Comparison of ENCODE assay signal across 16 mouse cellular contexts in genomic region chr16:90266581-90266980, GRCm38 (mm10). TPM values are rescaled to one million over a fixed set of nuclear protein-coding genes. Genes with fewer than 3 reads are reported as not detected.
A peak's percentile ranks its signal among the peaks of the same experiment; 100 is the strongest.
DNase-seq lines count a peak whose midpoint lies in the region; ATAC-seq and TF ChIP-seq lines count a peak whose summit lies in the region.
"Had no signal": no experiment of that assay in that cellular context is flagged by ENCODE, and none has a peak within 500 bp of the region (broad histone marks: within the 10 kb centered on the region; RNA-seq: fewer than 3 reads in every experiment).

No protein-coding gene starts in this region.

- H3K4me1 ChIP-seq in heart, postnatal 0 days (ENCODE audit: control insufficient read depth, insufficient read depth): peaks cover 29% of the 10 kb centered on the region
- 0 out of 2 replicates have a peak, but pooled peaks cover 3% of the 10 kb centered on the region for H3K4me1 ChIP-seq in limb, embryonic 14.5 days (ENCODE audit: control insufficient read depth, insufficient read depth, low read length)
- H3K4me1 ChIP-seq in limb, embryonic 10.5 days: 0 out of 2 replicates have a peak, but pooled peaks cover 4% of the 10 kb centered on the region
- peaks cover 8 to 18% of the 10 kb centered on the region in 2 experiments for H3K4me1 ChIP-seq in MEL (ENCODE audit: control insufficient read depth in 1 of 2, insufficient read depth in 2 of 2, low read length in 2 of 2)
- H3K4me1 ChIP-seq: hindbrain, embryonic 15.5 days; midbrain, embryonic 15.5 days had no signal

- no peaks in the 10 kb centered on the region for H3K9me3 ChIP-seq in heart, postnatal 0 days (replicated peaks; ENCODE audit: control insufficient read depth, low read length)
- H3K9me3 ChIP-seq in limb, embryonic 14.5 days (ENCODE audit: control insufficient read depth, low read length): no peaks in the 10 kb centered on the region
- no peaks in the 10 kb centered on the region for H3K9me3 ChIP-seq in limb, embryonic 10.5 days (replicated peaks)
- no peaks in the 10 kb centered on the region for H3K9me3 ChIP-seq in MEL (replicated peaks; ENCODE audit: insufficient read depth, low read length)
- H3K9me3 ChIP-seq: forebrain, embryonic 10.5 days; hindbrain, embryonic 15.5 days; midbrain, embryonic 15.5 days; neural tube, embryonic 12.5 days had no signal

- no peak for TF ChIP-seq EP300 in heart, postnatal 0 days (IDR thresholded peaks at IDR 0.05; ENCODE audit: low read depth)
- TF ChIP-seq EP300 in MEL (IDR thresholded peaks at IDR 0.05; ENCODE audit: low read depth in 1 of 2, low read length in 2 of 2): no peak

- TF ChIP-seq POLR2A in limb, embryonic 14.5 days (IDR thresholded peaks at IDR 0.05; ENCODE audit: borderline replicate concordance, extremely low read depth, insufficient read depth, insufficient read length): no peak
- no peak for TF ChIP-seq POLR2A in MEL (IDR thresholded peaks at IDR 0.05; ENCODE audit: control insufficient read depth in 1 of 2, insufficient read depth in 1 of 2, low read depth in 1 of 2, low read length in 2 of 2, poor library complexity in 1 of 2)

- H3K27ac ChIP-seq in heart, postnatal 0 days (ENCODE audit: low read depth): no peak overlapping the region
- H3K27ac ChIP-seq in limb, embryonic 14.5 days (replicated peaks; ENCODE audit: low read depth, low read length): no peak overlapping the region
- no peak overlapping the region for H3K27ac ChIP-seq in limb, embryonic 10.5 days
- no peak overlapping the region for H3K27ac ChIP-seq in MEL (ENCODE audit: control insufficient read depth, low read depth, low read length)
- H3K27ac ChIP-seq: forebrain, embryonic 10.5 days; hindbrain, embryonic 15.5 days; midbrain, embryonic 15.5 days; neural tube, embryonic 12.5 days had no signal

- peaks cover 49% of the 10 kb centered on the region for H3K79me2 ChIP-seq in MEL (ENCODE audit: control insufficient read depth, insufficient read depth, low read length, poor library complexity)

- no peak for ATAC-seq in heart, postnatal 0 days (ENCODE audit: insufficient read depth, low read depth)
- ATAC-seq in limb, embryonic 14.5 days (ENCODE audit: low FRiP score, low read depth): no peak
- ATAC-seq in common myeloid progenitor, adult 5-6 weeks (replicated peaks; ENCODE audit: low read depth, poor library complexity, severe bottlenecking): peak; percentile 48; the same call in 1 of the 2 replicates
- ATAC-seq: liver, postnatal 0 days; midbrain, embryonic 15.5 days had no signal

- DNase-seq in heart, postnatal 0 days (ENCODE audit: low spot score): peak; percentile 51
- DNase-seq in heart, adult 9 months (ENCODE audit: low spot score in 2 of 2): no peak
- peak; percentile 33 for DNase-seq in limb, embryonic 14.5 days (ENCODE audit: low spot score)
- no peak for DNase-seq in limb, embryonic 10.5 days (ENCODE audit: low spot score)
- peak; percentile 85 for DNase-seq in MEL (ENCODE audit: low read depth, low spot score)
- DNase-seq in spleen, adult 12 weeks (ENCODE audit: low spot score): no peak
- DNase-seq in spleen, postnatal 36 days (ENCODE audit: low spot score in 2 of 2): no peak
- DNase-seq: cerebellum, adult 9-11 months; gastrocnemius, postnatal 10 days; liver, postnatal 0 days; thymus, postnatal 14 days had no signal

- no peaks in the 10 kb centered on the region for H3K27me3 ChIP-seq in heart, postnatal 0 days (ENCODE audit: control insufficient read depth, insufficient read depth, low read length)
- H3K27me3 ChIP-seq in limb, embryonic 14.5 days (ENCODE audit: control insufficient read depth, insufficient read depth, low read length): no peaks in the 10 kb centered on the region
- no peaks in the 10 kb centered on the region for H3K27me3 ChIP-seq in limb, embryonic 10.5 days (ENCODE audit: low read depth, poor library complexity, severe bottlenecking)
- no peaks in the 10 kb centered on the region for H3K27me3 ChIP-seq in MEL (ENCODE audit: control insufficient read depth in 1 of 2, insufficient read depth in 2 of 2, low read length in 2 of 2)
- H3K27me3 ChIP-seq: hindbrain, embryonic 15.5 days; midbrain, embryonic 15.5 days; neural tube, embryonic 12.5 days had no signal

- H3K9ac ChIP-seq in heart, postnatal 0 days (replicated peaks; ENCODE audit: low read depth, low read length): no peak overlapping the region
- no peak overlapping the region for H3K9ac ChIP-seq in limb, embryonic 14.5 days (ENCODE audit: low read depth, low read length, severe bottlenecking)
- H3K9ac ChIP-seq in MEL (ENCODE audit: control insufficient read depth, low read depth, low read length, poor library complexity, severe bottlenecking): no peak overlapping the region
- H3K9ac ChIP-seq: hindbrain, embryonic 15.5 days; liver, postnatal 0 days; midbrain, embryonic 15.5 days; neural tube, embryonic 12.5 days had no signal

- no peak overlapping the region for H3K4me2 ChIP-seq in heart, postnatal 0 days (ENCODE audit: low read depth, low read length)
- H3K4me2 ChIP-seq in limb, embryonic 14.5 days (replicated peaks; ENCODE audit: low read depth, low read length, severe bottlenecking): no peak overlapping the region
- H3K4me2 ChIP-seq: hindbrain, embryonic 15.5 days; midbrain, embryonic 15.5 days; neural tube, embryonic 12.5 days had no signal

- WGBS in heart, postnatal 0 days: 0% methylated on average over 1 of the region's 1 CpGs
- WGBS in limb, embryonic 14.5 days: 0% methylated on average over 1 of the region's 1 CpGs
- 67% methylated on average over 1 of the region's 1 CpGs for WGBS in limb, embryonic 10.5 days

- H3K36me3 ChIP-seq in heart, postnatal 0 days (replicated peaks; ENCODE audit: control insufficient read depth, insufficient read depth, low read length): 0 out of 2 replicates have a peak, but pooled peaks cover 4% of the 10 kb centered on the region
- peaks cover 12% of the 10 kb centered on the region; the same call in 1 of the 2 replicates for H3K36me3 ChIP-seq in limb, embryonic 14.5 days (ENCODE audit: control insufficient read depth, insufficient read depth, low read length)
- H3K36me3 ChIP-seq in limb, embryonic 10.5 days: peaks cover 16% of the 10 kb centered on the region
- peaks cover 12 to 35% of the 10 kb centered on the region in 2 experiments for H3K36me3 ChIP-seq in MEL (ENCODE audit: control insufficient read depth in 1 of 2, insufficient read depth in 2 of 2, low read length in 2 of 2)

- TF ChIP-seq CTCF in heart, postnatal 0 days (IDR thresholded peaks at IDR 0.05; ENCODE audit: low read depth): no peak
- no peak for TF ChIP-seq CTCF in MEL (IDR thresholded peaks at IDR 0.05 in 2 of 3, conservative IDR thresholded peaks at IDR 0.05 in 1 of 3; ENCODE audit: control insufficient read depth in 1 of 3, insufficient read depth in 1 of 3, low read depth in 2 of 3, low read length in 3 of 3, poor library complexity in 1 of 3, severe bottlenecking in 1 of 3)

- no peak overlapping the region for H3K4me3 ChIP-seq in heart, postnatal 0 days (ENCODE audit: low read depth, low read length)
- no peak overlapping the region for H3K4me3 ChIP-seq in limb, embryonic 14.5 days (replicated peaks; ENCODE audit: low read length)
- no peak overlapping the region for H3K4me3 ChIP-seq in limb, embryonic 10.5 days
- H3K4me3 ChIP-seq in MEL (ENCODE audit: control insufficient read depth in 1 of 2, insufficient read depth in 1 of 2, low read depth in 2 of 2, low read length in 2 of 2): no peak overlapping the region
- H3K4me3 ChIP-seq: forebrain, embryonic 10.5 days; hindbrain, embryonic 15.5 days; midbrain, embryonic 15.5 days; neural tube, embryonic 12.5 days had no signal

- no peak for TF ChIP-seq RAD21 in MEL (IDR thresholded peaks at IDR 0.05; ENCODE audit: low read depth, low read length)

TF ChIP-seq in MEL, 35 proteins besides CTCF, POLR2A, EP300 and RAD21:
- TF ChIP-seq JUND (IDR thresholded peaks at IDR 0.05; ENCODE audit: low read depth, low read length): no peak
- TF ChIP-seq ZC3H11A (IDR thresholded peaks at IDR 0.05; ENCODE audit: low read depth, low read length): no peak
- no peak for TF ChIP-seq POLR2AphosphoS5 (IDR thresholded peaks at IDR 0.05; ENCODE audit: borderline replicate concordance, low read depth, low read length)
- TF ChIP-seq ZNF384 (IDR thresholded peaks at IDR 0.05; ENCODE audit: low read depth, low read length): no peak
- no peak for TF ChIP-seq MYC (IDR thresholded peaks at IDR 0.05; ENCODE audit: low read depth, low read length)
- 0 out of 2 replicates have a peak, but pooled peaks have one; percentile 9 for TF ChIP-seq ETS1 (IDR thresholded peaks at IDR 0.05; ENCODE audit: low read depth, low read length)

RNA-seq across cellular contexts. Expression of gene Scaf4, which starts 17.7 kb away (rescaled TPM):
- 3.9 and 15.7 TPM in 2 replicates for total RNA-seq in heart, postnatal 0 days (2014; rRNA removed; ENCODE audit: low replicate concordance)
- 8.7 and 9.5 TPM in 2 replicates for polyA plus RNA-seq in heart, postnatal 0 days (2015; fragmentation: Nextera tagmentation; extraction: Ambion mirVana)
- polyA plus RNA-seq in limb, embryonic 14.5 days (2012; rRNA removed): 64.3 and 78.5 TPM in 2 replicates
- polyA plus RNA-seq in limb, embryonic 14.5 days (2014; fragmentation: Nextera tagmentation; extraction: Ambion mirVana): 24.8 and 31.9 TPM in 2 replicates
- 38.8 and 39.6 TPM in 2 replicates for polyA plus RNA-seq in limb, embryonic 10.5 days (2016; fragmentation: Nextera tagmentation; extraction: Ambion mirVana)
- total RNA-seq in MEL (2012; rRNA removed): 12.2 and 12.3 TPM in 2 replicates
- polyA plus RNA-seq in MEL (2012; ENCODE audit: insufficient read depth in 1 of 2, insufficient read length in 2 of 2, low read depth in 1 of 2, low replicate concordance in 2 of 2, missing spikeins in 1 of 2): 10 to 100 TPM in 1 of 2 experiments, not detected in 1; 56.2 TPM
- 26.9 and 37.2 TPM in 2 replicates for total RNA-seq in common myeloid progenitor, adult 5-6 weeks (2017)

RNA-seq across cellular contexts. Expression of gene Sod1, which starts 46.0 kb away (rescaled TPM):
- total RNA-seq in heart, postnatal 0 days (2014; rRNA removed; ENCODE audit: low replicate concordance): 155 and 222 TPM in 2 replicates
- polyA plus RNA-seq in heart, postnatal 0 days (2015; fragmentation: Nextera tagmentation; extraction: Ambion mirVana): 1,411 and 1,533 TPM in 2 replicates
- 503 and 622 TPM in 2 replicates for polyA plus RNA-seq in limb, embryonic 14.5 days (2012; rRNA removed)
- polyA plus RNA-seq in limb, embryonic 14.5 days (2014; fragmentation: Nextera tagmentation; extraction: Ambion mirVana): 1,078 and 1,097 TPM in 2 replicates
- polyA plus RNA-seq in limb, embryonic 10.5 days (2016; fragmentation: Nextera tagmentation; extraction: Ambion mirVana): 1,367 and 1,406 TPM in 2 replicates
- total RNA-seq in MEL (2012; rRNA removed): 380 and 494 TPM in 2 replicates
- 1,000 to 10,000 TPM in 1 of 2 experiments, 100 to 1,000 TPM in 1; 474 to 1,094 TPM for polyA plus RNA-seq in MEL (2012; ENCODE audit: insufficient read depth in 1 of 2, insufficient read length in 2 of 2, low read depth in 1 of 2, low replicate concordance in 2 of 2, missing spikeins in 1 of 2)
- 776 and 837 TPM in 2 replicates for total RNA-seq in common myeloid progenitor, adult 5-6 weeks (2017)

Comparison
In these comparisons a context has a peak if more than half of its experiments do, and no peak if none do; other contexts are left out.
1. DNase-seq: peak in heart, postnatal 0 days (single experiment), limb, embryonic 14.5 days (single experiment) and MEL (single experiment); none in heart, adult 9 months (0 of 2), limb, embryonic 10.5 days (single experiment), spleen, adult 12 weeks (single experiment) and spleen, postnatal 36 days (0 of 2).